Mouse (Mus musculus) liver, embryonic 14.5 days (tissue): ENCODE data around the gene Dazap2.

Experiments
- CTCF ChIP-seq: IDR thresholded peaks from 2 replicates; pipeline ENCODE4 v1.5.1; 2016; ENCODE audit warnings: antibody characterized with exemption, low read depth, control low read depth
- EP300 ChIP-seq: IDR thresholded peaks from 2 replicates; pipeline ENCODE4 v1.6.1; 2016; ENCODE audit warnings: antibody characterized with exemption, low read depth

GRCm38 (mm10) chr15:100633341-100633740 is 18.2 kb downstream of the Dazap2 start:
- no peak for TF ChIP-seq CTCF
- TF ChIP-seq EP300: no peak
